Mouse (Mus musculus) testis, adult 2 months (tissue): ENCODE measurements around the gene Sfxn5.

Experiments used
- CTCF ChIP-seq: fragments of 200-500 bp; IDR thresholded peaks from 2 replicates; pipeline ENCODE4 v1.5.1; 2012; ENCODE audit warnings: low read depth, mild to moderate bottlenecking, inconsistent platforms, low read length, moderate library complexity; ENCODE audit not compliant: control insufficient read depth, insufficient read depth, insufficient replicate concordance
- POLR2A ChIP-seq: fragments of 200-500 bp; IDR thresholded peaks from 2 replicates; pipeline ENCODE4 v1.6.1; 2012; ENCODE audit warnings: low read depth, mild to moderate bottlenecking, inconsistent platforms, low read length, moderate library complexity; ENCODE audit not compliant: control insufficient read depth

GRCm38 (mm10) chr6:85354709-85355108 lies 21.5 kb upstream of the Sfxn5 start:
- no peak for TF ChIP-seq CTCF
- TF ChIP-seq POLR2A, result no peak
